Mouse (Mus musculus): ENCODE data around the gene Samm50.

The Samm50 gene

DNA sequence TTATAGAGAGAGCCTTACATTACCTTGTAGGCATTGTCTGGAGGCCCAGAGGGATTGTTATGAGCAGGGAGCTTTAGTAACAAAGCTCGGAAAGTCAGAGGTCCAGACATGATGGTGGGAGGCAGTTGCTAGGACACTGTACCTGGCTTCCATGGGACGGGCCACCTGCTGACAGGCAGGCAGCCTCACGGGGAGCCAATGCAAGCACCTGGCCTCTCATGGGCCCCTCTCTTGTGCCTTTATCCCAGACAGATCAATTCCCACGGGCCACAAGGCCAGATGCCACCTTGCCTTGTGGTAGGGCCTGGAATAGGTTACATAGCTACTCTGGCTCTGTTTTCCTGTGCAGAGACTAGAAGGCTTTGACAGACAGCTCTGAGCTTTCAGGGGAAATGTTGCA, 19.5 kb downstream of the Samm50 start:
- no peak for DNase-seq

DNA sequence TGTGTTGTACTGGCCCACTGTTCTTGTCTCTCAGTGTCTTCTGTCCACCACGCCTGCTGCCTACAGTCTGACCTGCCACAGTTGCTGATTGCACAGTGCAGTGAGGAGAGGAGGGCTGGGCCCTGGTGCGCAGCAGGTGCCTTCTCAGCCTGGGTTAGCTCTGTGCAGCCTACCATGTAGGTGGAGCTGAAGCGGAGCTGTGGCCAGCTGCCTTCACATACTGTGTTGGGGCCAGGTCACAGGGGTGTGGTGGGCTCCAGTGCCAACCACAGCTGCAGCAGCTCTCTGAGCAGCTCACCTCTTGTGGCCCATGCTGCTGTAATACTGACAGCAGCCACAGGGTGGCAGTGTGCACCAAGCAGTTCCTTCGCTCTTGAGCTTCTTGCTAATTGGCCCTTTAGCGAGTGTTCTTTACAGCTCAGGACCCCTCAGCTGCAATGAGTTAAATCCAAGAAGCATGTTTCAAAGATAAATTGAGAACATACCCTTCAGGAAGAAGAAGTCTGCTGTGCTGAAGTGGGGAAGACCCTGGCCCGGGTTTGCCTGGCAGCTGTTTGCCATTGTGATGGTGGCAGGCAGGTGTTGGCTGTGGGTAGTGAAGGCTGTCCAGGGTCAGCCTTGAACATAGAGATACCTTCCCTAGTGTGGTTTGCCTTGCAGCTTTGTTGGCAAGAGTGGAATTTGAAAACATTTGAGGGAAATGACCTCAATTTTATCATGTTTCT, 20.2 kb downstream of the Samm50 start:
- DNase-seq = peak; percentile 84

DNA sequence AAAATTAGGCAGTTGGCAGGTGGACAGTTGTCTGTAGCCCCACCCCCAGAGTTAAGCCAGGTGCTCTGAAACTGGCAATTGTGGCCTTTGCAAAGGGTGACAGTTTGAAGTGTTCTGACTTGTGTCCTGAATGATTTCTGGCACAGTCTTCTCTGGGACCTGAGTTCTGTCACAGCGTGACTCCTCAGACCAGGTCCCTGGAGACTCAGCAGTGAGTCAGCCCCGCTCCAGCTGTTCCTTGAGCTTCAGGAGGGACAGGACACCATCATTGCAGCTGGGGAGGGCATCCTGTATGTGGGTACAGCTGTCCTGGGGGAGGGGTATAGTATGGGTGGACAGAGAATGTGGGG, 20.7 kb downstream of the Samm50 start:
- no peak for DNase-seq

DNA sequence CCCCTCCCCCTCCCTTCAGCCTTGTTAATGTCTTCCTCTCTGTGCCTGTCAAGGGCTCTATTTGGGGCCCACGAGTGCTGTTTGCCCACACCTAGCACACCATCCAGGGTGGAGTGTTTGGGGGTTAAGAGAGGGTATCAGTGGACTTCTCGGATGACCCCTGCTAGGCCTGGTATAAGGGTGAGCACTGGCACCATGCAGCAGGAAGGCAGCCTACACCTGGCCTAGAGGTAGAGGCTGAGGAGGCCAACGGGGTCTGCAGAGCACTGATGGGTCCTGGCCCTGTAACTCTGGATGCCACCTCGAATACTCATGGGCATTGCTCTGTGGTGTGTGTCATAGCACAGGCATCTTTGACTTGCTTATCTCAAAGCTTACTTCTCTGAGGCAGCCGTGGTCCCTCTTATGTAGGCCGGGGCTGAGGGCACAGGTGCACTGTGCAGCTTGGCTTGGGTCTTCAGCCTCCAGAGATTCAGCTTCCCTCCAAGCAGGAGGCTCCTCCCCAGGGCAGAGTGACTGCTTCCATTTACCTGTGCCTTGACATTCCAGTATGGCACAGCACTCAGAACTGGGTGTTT, 21.2 kb downstream of the Samm50 start:
- no peak for DNase-seq

DNA sequence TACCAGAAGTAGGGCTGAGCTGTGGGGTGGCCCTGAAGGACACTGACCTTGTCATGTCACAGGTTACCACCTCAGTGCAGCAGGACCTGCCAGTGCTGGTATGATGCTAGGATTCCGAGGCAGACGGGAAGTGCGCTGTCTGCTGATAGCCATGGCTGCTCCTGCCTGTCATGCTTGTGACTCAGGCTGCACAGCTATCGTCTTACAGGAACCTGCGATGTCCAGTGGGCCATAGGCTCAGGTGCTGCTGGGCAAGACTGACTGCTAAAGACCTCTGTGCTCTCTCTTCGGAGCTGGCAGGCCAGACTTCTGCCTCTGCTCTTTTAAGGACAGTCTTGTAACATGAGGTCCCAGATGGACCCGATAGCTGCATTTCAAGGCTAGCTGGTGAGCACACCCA, 22.4 kb downstream of the Samm50 start:
- DNase-seq = no peak

DNA sequence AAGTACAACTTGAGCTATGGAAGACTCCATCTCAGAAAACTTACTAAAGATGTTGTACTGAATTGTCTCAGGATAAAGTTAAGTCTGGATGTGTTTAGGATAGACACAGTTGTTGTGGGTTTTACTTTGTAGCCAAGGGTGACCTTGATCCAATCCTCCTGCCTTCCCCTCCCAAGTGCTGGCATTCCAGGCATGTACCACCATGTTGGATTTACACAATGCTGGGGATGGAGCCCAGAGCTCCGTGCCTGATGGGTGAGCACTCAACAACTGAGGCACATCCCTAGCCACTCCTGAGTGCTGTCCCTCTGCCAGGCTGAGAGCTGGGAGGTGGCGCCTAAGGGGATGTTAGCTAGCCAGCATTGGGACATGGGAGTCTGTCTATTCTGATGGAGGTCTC, 23.2 kb downstream of the Samm50 start:
- DNase-seq = no peak

DNA sequence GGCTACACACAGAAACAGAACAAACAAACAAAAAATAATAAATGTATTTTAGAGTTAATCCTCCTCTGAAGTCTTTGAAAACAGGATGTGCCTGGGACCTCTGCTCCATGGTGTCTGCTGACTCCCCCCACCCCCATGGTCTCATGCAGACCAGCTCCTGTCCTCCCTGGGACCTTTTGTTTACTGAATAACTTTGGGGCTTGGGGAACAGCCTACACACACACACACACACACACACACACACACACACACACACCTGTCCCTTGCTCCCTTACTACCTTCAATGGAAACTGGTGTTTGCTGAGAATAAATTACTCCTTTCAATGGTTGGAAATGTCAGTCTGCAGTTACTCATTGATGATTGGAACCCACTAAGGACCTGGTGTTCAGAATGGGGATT, 24.0 kb downstream of the Samm50 start:
- DNase-seq = no peak

DNA sequence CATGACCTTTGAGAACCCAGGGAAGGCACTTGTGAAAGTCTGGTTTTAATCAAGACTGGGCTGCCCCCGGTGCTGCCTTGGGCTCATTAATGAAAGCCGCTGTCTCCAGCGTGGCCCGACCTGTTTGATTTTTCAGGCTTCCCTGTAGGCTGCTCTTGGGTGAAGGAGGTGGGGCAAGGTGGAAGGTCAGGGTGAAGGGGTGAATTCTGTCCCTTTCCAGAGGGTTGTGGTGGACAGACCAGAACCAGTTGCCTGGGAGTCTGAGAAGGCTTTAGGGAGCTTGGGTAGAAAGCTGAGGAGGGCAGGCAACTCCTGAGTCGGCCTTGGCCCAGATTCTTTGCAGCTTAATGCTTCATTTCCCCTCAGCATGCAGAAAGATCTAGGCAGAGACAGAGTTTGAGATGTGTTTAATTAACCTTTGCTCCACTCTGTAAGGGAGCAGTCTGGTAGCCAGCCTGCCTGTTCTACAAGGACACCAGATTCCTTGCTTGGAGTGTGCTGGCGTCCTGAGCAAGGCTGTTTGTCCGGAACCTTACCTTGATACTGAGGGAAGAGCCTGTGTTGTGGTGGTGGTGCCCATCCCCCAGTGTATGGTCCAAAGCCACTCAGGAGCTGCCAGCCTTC, 24.5 kb downstream of the Samm50 start:
- no peak for DNase-seq

DNA sequence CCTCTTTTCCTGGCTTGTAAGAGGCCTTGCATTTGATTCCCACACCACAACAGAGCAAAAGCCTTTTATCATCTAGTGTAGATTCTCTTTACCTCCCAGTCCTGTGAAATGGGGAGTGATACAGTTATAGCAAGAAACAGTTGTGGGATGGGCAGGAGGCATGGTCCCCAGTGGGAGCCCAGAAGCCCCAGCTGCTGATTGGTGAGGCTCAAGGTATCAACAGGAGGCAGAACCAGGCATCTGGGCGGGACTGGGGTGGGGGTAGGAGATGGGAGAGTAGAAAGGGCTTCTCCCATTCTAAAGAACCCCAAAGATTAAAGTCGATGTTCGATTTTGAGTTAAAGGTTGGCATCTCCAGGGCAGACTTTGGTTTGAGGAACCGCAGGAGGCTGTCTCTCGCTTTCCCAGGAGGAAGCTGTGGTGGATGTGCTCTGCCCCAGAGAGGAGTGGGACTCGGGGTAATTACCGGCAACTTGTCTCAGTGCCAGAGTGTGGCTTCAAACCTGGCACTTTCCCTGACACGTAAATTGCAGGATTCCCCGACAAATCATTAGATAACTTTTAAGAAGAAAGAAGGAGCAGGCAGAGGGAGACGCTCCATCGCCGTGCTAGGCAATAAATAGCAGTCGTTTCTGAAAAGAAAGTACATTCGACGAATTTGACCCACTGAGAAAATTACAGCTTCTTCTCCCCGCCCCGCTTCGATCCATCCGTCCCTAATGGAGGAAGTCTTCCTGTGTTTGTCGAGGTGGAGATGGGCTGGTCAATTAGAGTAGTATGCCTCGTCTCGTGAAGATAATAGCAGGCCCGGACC, 26.1 kb downstream of the Samm50 start:
- no peak for DNase-seq

DNA sequence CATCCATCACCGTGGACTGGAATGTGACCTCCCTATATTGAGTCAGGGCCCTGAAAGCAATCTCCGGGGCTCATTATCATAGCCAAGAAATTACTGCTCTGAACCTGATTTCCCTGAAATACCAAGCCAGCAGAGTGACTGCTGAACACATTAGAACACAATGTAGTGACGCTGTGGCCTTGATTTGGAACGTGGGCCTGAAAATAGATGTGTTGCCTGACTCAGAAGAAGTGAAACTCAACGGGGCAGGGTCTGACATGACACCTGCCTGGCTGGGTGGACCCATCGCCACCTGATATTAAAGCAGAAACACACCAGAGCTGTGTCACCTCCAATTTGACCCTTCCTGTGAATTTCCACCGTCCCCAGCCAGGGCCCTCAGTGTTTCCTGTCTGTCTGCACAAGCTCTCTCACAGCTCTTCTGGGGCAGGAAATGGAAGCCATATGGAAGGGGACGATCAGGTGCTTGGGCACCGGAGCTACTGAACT, 26.8 kb downstream of the Samm50 start:
- DNase-seq = peak; percentile 32

DNA sequence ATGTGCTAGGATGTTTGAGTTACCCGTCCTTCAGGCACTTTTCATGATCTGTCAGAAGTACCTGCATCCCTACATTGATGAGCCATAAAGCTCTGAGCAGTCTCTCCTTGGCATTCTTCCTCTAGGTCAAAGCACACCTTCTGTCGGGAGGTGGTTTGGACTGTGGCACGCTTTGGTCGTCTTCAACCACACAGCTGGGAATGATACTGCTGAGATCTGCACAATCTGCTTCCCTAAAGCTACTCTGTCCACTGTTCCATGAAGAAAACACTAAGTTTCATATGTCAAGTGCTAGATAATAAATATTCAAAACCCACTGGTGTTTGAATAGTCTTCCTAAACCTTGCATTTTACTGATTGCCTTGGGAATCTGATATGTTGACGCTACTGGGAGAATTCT, 29.5 kb downstream of the Samm50 start:
- DNase-seq = no peak

DNA sequence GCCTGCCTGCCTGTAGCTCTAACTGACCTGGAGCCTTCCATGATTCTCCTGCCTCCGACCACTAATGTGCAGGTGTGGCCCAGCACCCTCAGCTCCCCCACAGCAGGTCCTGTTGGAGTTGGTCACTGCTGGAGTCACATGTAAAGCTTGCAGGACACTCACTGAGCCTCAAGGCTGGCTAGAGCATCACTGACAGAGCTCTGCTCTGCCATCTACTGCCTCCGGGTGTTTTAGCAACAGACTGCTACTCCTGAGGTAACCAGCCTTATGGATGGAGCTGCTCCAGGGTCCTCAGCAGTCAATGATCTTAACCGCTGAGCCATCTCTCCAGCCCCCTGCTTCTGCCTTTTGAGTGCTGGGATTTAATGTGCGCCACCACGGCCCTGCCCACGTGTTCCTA, 31.4 kb downstream of the Samm50 start:
- DNase-seq = no peak

DNA sequence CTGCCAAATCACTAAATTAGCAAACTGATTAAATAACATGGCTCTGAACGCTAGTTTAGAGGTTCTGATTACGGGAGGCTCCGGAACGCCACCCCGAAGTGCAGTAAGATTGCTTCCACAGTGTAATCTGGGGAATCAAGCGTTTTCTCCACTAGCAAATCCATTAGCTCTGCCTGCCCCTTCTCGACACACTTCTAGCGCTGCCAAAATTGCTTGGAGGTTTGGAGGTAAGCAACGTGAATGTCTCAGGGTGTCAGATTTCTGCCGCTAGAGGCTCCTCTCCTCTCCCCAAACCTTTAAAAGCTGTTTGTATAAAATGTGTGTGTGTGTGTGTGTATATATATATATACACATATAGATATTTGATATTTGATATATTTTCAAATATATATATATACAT, 32.7 kb downstream of the Samm50 start:
- no peak for DNase-seq

DNA sequence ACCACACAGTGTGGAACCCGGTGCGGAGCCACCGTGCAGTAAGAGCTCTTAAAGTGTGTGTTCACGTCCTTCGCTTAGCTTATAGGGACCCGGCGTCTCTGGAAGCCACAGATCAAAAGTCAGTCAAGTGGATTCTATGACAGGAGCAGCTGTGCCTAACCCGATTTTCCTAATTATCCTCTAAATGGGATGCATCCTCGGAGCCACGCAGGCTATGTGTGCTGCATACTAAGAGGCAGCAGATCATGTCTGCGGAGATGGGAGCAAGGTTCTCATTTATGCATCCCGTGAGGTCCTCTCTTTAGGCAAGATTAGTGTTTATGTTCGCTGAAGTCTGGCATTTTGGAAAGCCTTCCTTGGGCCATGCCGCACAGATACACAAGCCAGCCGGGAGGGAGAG, 34.9 kb downstream of the Samm50 start:
- DNase-seq = no peak

DNA sequence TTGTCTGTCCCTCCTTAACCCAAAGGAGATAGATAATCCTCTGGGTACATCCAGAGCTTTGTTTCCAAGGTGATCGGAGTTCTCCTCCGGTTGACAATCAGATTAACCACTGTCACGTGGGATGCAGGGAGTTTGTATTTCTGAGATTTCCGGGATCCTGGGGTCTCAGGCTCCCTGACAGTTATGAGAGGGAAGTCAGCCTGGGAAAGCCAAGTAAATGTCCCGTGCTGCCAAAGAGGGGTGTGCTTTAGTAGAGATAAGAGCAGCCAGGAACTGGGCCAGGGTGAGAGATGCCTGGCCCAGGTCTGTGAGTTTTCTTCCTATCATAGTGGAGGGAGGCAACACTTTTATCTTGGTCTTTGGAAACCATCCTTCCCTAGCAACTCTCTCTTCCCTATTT, 38.6 kb downstream of the Samm50 start:
- peak; percentile 68 for DNase-seq

DNA sequence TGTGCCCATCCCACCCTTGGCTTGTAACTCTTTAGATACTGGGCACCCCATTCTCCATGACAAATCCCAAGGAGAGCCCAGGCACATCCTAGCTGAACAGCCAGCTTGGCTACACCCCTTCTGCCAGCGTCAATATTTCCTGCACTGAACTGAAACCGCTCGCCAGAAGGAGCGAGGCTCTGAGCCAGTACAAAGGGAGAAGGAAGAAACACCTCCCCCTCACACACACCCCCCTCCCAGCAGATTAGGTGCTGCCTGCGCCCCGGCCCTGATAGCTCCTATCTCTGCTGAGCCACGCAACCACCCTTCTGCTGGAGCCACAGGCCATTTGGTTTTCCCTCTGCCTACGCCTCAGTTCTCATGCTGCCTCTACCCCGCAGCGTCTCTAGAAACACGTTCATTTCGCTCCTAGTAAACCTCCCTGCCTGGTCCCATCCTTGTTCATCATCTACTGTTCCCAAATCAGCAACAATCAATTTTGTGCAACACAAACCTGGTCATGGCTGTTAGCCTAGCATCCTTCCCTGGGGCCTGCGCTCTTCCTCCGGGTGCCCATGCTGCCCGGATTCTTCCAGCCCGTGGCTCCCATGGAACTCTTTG, 39.2 kb downstream of the Samm50 start:
- peak; percentile 81 for DNase-seq

DNA sequence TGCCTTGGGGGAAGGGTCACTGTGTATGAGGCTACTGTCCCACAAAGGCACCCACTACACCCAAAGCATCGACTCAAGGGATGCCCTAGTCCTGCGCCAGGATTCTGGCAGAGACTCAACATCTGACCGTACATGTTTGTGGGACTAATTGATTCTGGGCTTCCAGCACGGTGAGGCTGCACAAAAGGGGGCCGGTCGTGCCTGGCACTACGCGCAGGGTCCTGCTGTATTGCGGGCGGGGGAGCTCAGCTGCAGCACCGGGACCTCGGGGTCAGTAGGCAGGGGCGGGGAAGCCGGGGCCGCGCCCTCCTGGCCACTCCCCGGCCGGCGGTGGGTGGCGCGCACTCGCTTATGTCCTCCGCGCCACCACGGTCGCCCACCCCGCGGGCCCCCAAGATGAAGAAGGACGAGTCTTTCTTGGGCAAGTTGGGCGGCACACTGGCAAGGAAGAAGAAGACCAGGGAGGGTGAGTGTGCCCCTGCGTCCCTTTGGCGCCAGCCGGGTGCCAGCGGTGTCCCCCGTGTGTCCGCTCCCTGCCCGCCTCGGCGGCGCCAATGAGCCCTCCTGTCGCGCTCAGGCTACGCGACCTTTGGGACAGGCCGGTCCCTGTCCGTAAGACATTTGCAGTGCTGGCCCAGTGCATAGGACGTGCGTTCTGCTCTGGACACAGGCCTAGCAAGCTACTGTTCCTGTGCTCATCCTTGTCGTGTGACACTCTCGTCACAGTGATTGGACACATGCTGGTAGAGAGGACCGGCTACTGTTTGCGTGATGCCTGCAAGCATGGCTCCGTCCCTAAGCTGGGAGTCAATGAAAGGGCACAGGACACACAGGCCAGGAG, 39.9 kb downstream of the Samm50 start, which contains the start of gene Parvb:
Gene Parvb (plus strand): TSS at position 323 of the 841 bp plus-strand sequence.
- peak; percentile 70 for DNase-seq

DNA sequence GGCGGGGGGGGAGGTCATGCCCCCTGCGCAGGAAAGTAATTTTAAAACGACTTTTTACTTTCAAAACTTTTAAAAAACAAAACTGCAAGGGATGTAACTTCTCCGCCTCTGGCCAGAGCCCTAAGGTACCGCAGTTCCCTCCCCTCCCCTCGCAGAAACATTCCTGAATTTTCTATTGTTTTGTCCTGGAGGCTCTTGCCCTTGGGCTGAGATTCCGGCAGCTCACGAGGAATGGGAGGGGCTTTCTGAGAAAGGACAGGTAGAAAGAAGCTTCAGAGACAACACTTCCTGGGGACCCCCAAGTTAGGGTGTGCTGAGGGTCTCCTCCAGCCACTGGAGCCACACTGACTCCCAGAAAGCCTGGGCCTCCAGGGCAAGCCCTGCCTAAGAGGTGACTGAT, 40.6 kb downstream of the Samm50 start:
- no peak for DNase-seq

DNA sequence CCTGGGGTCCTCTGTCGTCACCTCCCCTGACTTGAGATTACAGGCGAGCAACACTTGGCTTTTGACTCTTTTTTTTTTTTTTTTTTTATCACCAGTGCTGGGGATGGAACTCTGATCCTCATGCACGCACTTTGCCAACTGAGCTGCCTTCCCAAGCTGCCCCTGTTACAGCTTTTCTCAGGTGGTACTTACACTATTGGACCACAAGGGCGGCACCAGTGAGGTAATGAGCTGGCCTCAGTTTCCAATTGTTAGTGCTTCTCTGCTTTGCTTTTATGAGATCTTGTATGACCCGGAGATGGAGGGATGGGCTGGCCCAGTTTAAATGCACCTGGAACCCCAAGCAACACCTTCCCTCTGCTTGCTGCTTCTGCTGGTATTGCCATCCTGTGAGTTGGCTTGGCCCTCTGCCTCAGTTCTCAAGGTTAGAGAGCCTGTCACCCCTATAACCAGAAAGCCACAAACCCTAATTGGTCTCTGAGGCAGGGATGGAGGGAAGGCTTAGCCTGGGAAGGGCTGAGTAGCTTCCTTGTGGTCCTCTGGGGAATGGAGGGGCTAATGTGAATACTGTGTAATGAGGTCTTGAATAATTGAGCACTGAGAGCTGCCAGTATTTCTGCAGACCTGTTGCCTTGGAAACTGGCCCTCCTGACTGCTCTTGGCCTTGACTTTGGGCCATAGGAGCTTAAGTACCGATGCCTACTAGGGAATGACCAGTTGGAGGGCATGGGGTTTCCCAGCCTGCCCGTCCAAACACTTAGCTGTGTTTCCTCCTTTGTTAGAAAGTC, 42.9 kb downstream of the Samm50 start:
- no peak for DNase-seq

DNA sequence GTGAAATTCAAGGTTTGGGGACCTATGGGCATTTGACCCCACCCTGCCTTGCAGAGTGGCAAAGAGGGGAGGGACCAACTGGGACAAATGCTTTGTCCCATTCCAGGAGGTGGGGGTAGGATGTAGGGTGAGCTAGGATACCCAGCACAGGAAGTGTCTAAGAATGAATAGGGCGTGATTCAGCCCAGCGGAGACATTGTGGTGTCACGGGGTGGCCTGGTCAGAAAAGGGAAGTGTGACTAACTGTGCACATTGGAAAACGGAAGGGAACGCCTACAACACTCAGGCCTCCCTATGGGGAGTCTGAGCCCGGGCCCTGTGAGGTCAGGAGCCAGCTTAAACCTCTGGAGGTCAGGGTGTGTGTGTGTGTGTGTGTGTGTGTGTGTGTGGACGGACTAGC, 43.6 kb downstream of the Samm50 start:
- peak; percentile 92 for DNase-seq

DNA sequence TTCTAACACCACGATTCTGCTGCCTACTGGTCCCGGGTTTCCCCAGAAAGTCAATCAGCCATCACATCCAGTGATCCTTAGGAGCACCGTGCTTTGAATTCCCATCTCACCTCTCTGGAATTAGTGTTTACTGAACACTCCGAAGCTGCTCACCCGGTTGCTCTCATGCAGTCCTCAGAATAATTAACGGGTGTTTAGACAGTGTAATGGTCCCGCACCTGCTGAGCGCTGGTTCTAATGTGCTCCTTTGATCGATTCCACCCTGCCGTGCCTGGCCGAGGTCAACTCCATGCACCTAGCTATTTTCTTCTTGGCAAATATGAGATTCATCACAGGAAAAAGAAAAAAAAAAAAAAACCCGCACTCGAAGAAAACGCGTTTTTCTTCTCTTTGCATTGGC, 46.5 kb downstream of the Samm50 start:
- DNase-seq = no peak

Data from lung, postnatal 36 days (tissue).